Mouse (Mus musculus): ENCODE data around the gene Vps53. TPM values are rescaled to one million over a fixed set of nuclear protein-coding genes. Genes with fewer than 3 reads are reported as not detected.

Gene Vps53
- polyA plus RNA-seq, 1 experiment from 2014 or later: 39.8 TPM

DNA sequence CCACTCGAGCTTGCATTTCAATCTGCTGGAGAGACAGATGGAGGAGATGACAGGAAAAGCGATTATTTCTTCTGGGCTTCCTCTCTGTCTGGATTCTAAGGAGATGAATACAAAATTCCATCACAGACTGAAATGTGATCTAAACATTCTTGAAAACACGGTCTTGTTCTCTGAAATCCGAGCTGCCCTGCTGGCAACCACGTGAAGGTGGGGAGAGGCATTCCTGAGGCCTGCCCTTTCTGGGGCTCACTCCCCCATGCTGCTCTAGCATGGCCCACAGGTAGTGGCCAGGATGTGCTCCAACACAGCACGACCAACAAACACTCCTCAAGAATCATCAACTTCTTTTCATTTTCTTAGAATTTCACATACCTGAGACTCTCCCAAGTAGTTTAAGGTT is 19.2 kb downstream of the Vps53 start:
- H3K27ac ChIP-seq (replicated peaks): peak overlapping the region; percentile 74
- H3K36me3 ChIP-seq (replicated peaks): peaks cover 54% of the 10 kb centered on the region
- no peak overlapping the region for H3K4me3 ChIP-seq
- 51% methylated on average over 6 of the region's 6 CpGs for WGBS
- no peaks in the 10 kb centered on the region for H3K27me3 ChIP-seq (replicated peaks; ENCODE audit: low read depth, poor library complexity, severe bottlenecking)
- DNase-seq (ENCODE audit: low spot score): peak; percentile 32
- H3K9me3 ChIP-seq: no peaks in the 10 kb centered on the region
- peaks cover 12% of the 10 kb centered on the region for H3K4me1 ChIP-seq

DNA sequence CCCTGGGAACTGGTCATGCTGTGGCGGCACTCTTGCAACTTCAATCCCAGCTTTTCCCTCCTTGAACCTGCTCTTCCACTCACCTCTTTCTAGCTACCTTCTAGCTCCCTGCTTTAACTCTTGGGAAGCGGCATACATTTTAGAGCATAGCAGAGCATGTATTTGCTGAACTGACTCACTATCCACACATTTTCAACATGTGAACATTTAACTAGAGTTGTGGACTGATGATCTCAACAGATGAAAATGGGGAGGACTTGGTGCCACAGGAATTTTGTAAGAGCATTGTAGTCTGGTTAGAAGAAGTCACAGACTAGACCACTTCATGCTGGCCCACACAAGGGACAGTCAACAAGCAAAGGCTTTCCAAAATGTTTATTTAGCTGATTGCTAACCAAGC is 21.1 kb downstream of the Vps53 start:
- Histone ChIP-seq H3K9me3 (no peaks in the 10 kb centered on the region), H3K27ac (replicated peaks) (no peak overlapping the region), H3K27me3 (replicated peaks; ENCODE audit: low read depth, poor library complexity, severe bottlenecking) (no peaks in the 10 kb centered on the region), H3K36me3 (replicated peaks) (peaks cover 54% of the 10 kb centered on the region), H3K4me1 (peaks cover 12% of the 10 kb centered on the region), H3K4me3 (no peak overlapping the region)
- no peak for DNase-seq (ENCODE audit: low spot score)
- WGBS: 92% methylated on average over 2 of the region's 2 CpGs

DNA sequence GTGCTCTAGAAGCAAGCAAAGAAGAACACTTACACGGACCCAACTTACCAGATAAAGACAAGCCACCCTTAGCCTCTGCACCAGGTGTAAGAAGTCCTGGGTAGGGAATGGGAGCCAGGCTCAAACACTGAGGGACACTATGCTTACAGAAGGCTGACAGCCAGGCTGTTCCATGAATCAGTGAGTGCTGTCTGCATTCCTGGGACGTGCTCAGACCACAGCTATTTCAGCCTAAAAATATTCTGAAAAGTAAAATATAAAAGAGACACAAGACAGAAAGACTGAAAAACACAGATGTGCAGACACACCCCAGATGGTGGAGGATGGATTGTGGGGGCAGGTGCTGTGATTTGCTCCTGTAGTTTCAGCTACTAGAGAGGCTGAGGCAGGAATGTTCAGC is 24.6 kb downstream of the Vps53 start:
- Histone ChIP-seq H3K9me3 (no peaks in the 10 kb centered on the region), H3K4me1 (peaks cover 2% of the 10 kb centered on the region), H3K27me3 (replicated peaks; ENCODE audit: low read depth, poor library complexity, severe bottlenecking) (no peaks in the 10 kb centered on the region), H3K4me3 (no peak overlapping the region), H3K27ac (replicated peaks) (no peak overlapping the region), H3K36me3 (replicated peaks) (peaks cover 40% of the 10 kb centered on the region)
- WGBS: 91% methylated on average over 2 of the region's 2 CpGs
- DNase-seq (ENCODE audit: low spot score): no peak

DNA sequence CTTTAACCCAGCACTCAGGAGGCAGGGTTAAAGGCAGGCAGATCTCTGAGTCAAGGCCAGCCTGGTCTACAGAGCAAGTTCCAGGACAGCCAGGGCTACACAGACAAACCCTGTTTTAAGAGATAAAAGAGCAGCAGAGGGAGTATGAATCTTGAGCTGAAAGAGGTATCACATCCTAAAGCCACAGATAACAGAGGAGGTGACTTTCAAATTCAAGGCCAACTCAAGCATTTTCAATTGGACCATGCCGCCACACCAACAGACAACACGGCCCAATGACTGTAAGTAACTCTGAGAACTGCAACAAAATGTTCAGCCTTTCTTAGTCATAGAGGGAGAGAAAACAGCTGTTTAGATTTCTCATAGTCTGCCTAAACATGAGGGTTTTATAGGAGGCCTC is 25.2 kb downstream of the Vps53 start:
- Histone ChIP-seq H3K9me3 (no peaks in the 10 kb centered on the region), H3K4me3 (no peak overlapping the region), H3K36me3 (replicated peaks) (peaks cover 33% of the 10 kb centered on the region), H3K4me1 (0 out of 2 replicates have a peak, but pooled peaks cover under 1% of the 10 kb centered on the region), H3K27me3 (replicated peaks; ENCODE audit: low read depth, poor library complexity, severe bottlenecking) (no peaks in the 10 kb centered on the region), H3K27ac (replicated peaks) (no peak overlapping the region)
- 93% methylated on average over 2 of the region's 2 CpGs for WGBS
- DNase-seq (ENCODE audit: low spot score): no peak

DNA sequence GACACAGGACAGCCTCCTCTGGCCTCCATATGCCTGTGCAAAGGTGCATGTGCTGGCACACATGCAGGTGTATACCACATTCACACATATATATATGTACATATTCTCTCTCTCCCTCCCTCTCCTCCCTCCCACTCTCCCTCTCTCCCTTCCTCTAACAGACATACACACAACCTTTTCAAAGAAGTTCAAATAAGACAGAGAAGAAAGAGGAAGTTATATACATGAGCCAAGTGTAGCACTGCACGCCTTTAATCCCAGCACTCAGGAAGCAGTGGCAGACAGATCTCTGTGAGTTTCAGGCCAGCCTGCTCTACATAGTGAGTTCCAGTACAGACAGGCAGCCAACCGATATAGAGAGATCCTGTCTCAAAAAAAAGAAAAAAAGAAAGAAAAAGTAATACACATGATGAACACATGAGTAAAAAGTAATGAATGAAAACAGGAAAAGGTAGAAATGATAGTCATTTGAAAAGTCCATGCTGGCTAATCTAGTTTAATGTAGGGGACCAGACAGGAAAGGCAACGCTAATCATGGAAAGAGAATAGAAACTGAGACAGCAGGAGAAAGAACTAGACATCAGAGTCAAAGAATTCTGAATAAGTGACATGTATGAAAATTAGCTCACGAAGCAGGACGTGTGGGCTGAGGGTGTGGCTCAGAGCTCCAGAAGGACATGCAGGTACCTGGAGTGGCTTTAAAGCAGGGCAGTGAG is 26.1 kb downstream of the Vps53 start:
- no peak for DNase-seq (ENCODE audit: low spot score)
- H3K4me1 ChIP-seq: peaks cover 8% of the 10 kb centered on the region
- no peaks in the 10 kb centered on the region for H3K9me3 ChIP-seq
- 92% methylated on average over 5 of the region's 5 CpGs for WGBS
- H3K36me3 ChIP-seq (replicated peaks): peaks cover 29% of the 10 kb centered on the region
- H3K27ac ChIP-seq (replicated peaks): no peak overlapping the region
- no peak overlapping the region for H3K4me3 ChIP-seq
- H3K27me3 ChIP-seq (replicated peaks; ENCODE audit: low read depth, poor library complexity, severe bottlenecking): no peaks in the 10 kb centered on the region

DNA sequence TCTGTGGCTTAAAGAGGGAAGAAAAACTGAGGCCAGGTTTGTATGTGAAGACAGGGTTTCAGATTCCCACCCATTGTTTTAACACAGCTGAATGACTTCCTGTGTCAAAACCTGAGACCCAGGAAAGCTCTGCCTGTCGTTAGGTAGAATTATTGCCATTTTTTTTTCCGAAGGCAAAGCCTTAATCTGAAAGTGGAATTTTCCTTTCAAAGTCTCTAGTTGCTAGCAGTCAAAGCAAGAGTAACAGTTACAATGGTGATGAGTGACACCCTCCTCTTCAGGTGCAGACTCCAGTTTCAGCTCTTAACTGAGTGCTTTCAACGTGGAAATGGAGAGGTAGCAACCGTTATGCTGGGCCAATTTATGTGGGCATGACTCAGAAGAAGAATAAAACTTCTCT is 28.5 kb downstream of the Vps53 start:
- 68% methylated on average over 4 of the region's 4 CpGs for WGBS
- Histone ChIP-seq H3K27ac (replicated peaks) (no peak overlapping the region), H3K4me1 (peaks cover 13% of the 10 kb centered on the region), H3K4me3 (no peak overlapping the region), H3K9me3 (no peaks in the 10 kb centered on the region), H3K36me3 (replicated peaks) (peaks cover 19% of the 10 kb centered on the region), H3K27me3 (replicated peaks; ENCODE audit: low read depth, poor library complexity, severe bottlenecking) (no peaks in the 10 kb centered on the region)
- DNase-seq (ENCODE audit: low spot score): no peak

DNA sequence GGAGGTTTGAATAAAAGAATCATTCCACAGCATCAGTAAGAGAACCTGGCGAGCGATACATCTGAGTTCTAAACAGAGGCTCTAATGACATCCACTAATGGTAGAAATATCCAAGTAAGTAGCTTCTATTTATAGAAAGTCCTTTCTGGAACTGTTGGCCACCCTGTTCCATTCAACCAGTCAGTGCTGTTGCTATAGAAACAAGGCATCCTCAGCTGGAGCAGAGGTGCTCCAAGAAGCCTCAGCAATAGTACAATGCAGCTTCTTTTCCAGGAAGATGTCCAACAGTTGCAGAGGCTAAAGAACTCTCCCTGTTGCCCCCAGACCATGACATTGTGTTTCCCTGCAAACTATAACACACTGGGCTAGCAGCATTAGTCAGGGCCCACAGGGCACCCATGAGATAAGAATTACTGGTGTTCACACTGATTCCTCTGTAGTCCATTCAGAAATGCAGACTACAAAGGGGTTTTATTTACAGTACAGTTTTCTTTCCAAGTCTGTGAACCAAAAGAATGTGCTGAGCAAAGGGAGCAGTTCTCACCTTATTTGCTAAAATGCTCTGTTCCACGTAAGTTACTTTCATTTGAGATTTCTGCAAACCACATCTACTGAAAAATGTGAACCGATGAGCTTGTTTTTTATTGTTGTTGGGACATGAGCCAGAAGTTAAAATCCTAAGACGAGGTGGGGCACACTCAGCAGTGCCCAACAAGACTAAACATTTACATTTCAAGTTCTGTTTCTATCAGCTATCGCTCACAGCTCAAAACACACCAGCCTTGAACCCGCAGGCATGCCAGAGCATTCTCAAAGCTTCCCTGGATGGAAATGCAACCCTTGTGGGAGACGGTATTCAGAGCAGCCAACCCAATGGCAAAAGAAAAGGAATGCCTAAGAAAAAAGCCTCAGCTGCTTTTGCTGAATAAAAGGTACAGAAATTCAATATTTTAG is 31.1 kb downstream of the Vps53 start:
- 82% methylated on average over 8 of the region's 8 CpGs for WGBS
- Histone ChIP-seq H3K27me3 (replicated peaks; ENCODE audit: low read depth, poor library complexity, severe bottlenecking) (no peaks in the 10 kb centered on the region), H3K27ac (replicated peaks) (no peak overlapping the region), H3K4me3 (no peak overlapping the region), H3K36me3 (replicated peaks) (peaks cover 12% of the 10 kb centered on the region; the same call in 1 of the 2 replicates), H3K4me1 (peaks cover 13% of the 10 kb centered on the region), H3K9me3 (no peaks in the 10 kb centered on the region)
- no peak for DNase-seq (ENCODE audit: low spot score)

DNA sequence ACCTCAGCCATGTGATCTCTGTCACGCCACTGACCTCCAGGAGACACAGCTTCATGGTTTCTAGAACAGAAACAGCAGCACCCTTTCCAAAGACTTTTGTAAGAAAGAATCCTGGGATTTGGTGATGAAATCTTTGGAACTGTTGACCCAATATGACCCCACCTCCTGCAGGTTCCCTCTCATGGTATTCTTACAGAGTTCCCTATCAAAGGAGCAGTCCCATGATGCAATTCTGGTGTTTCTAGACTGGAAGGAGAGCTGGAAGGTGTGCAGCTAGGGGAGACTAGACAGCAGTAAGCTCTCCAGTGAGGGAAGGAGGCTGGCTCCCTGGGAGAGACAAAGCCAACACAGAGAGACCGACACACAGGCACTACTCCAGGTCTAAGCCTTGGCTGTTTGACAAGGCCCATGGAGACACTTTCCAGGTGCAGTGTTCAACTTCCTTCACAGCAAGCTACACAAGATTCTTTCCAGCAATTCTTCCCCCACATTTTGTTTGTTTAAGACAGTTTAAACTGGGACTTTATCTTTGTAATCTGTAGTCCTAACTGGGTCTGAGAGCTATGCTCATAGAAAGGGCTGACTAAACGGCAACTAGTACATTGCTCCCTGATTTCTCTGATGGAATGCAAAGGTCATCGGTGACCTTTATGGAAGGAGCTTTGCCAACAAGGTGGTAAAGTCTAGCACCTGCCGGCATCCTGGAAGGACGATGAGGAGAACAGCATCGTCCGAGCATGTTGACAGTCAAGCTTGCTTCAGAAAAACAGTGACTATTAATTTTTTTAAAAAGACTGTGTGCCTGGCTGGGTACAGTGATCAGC is 33.0 kb downstream of the Vps53 start:
- 86% methylated on average over 8 of the region's 8 CpGs for WGBS

DNA sequence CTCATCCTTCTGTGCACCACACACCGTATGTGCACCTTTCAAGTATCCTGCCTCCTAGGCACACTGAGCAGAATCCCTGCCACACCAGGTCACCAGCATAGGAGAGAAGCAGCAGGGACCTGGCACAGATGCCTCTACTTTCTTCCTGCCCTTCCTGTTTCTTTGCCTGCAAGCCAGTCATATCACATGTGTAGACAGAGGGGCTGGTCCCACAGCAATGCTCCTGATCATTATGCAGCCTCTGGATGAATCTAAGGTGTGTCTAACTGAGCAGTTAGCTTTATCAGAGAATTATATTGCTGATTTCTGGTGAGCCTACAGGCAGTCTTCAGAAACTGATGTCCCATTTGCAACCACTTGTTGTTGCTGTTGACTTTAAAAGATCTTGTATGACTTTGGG is 34.3 kb downstream of the Vps53 start:
- WGBS: 95% methylated on average over 1 of the region's 1 CpGs
- Histone ChIP-seq H3K4me3 (no peak overlapping the region), H3K27ac (replicated peaks) (no peak overlapping the region), H3K27me3 (replicated peaks; ENCODE audit: low read depth, poor library complexity, severe bottlenecking) (no peaks in the 10 kb centered on the region), H3K9me3 (no peaks in the 10 kb centered on the region), H3K36me3 (replicated peaks) (peaks cover 12% of the 10 kb centered on the region; the same call in 1 of the 2 replicates), H3K4me1 (peaks cover 13% of the 10 kb centered on the region)
- no peak for DNase-seq (ENCODE audit: low spot score)

More for the DNA sequence above, 33.0 kb downstream of the Vps53 start:
- DNase-seq (ENCODE audit: low spot score): no peak
- H3K9me3 ChIP-seq: no peaks in the 10 kb centered on the region
- H3K4me3 ChIP-seq: no peak overlapping the region
- H3K36me3 ChIP-seq (replicated peaks): peaks cover 12% of the 10 kb centered on the region; the same call in 1 of the 2 replicates
- H3K27me3 ChIP-seq (replicated peaks; ENCODE audit: low read depth, poor library complexity, severe bottlenecking): no peaks in the 10 kb centered on the region
- H3K27ac ChIP-seq (replicated peaks): no peak overlapping the region
- H3K4me1 ChIP-seq: peaks cover 13% of the 10 kb centered on the region

DNA sequence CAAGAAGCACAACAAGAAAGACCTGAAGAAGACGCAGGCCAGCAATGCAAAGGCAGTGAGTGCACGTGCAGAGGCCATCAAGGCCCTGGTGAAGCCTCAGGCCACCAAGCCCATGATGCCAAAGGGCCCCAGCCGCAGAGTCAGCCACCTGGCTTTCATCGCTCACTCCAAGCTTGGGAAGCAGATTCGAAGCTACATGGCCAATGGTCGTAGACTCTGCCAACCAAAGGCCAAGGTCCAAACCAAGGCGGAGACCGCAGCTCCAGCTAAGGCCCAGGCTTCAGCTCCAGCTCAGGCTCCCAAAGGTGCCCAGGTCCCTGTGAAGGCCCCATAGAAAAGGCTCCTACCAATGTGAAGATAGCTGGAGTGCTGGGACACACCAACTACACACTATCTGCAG is 35.1 kb downstream of the Vps53 start:
- H3K27ac ChIP-seq (replicated peaks): no peak overlapping the region
- DNase-seq (ENCODE audit: low spot score): no peak
- WGBS: 94% methylated on average over 8 of the region's 8 CpGs
- H3K9me3 ChIP-seq: no peaks in the 10 kb centered on the region
- H3K4me3 ChIP-seq: no peak overlapping the region
- peaks cover 13% of the 10 kb centered on the region for H3K4me1 ChIP-seq
- H3K27me3 ChIP-seq (replicated peaks; ENCODE audit: low read depth, poor library complexity, severe bottlenecking): no peaks in the 10 kb centered on the region
- peaks cover 9% of the 10 kb centered on the region; the same call in 1 of the 2 replicates for H3K36me3 ChIP-seq (replicated peaks)

DNA sequence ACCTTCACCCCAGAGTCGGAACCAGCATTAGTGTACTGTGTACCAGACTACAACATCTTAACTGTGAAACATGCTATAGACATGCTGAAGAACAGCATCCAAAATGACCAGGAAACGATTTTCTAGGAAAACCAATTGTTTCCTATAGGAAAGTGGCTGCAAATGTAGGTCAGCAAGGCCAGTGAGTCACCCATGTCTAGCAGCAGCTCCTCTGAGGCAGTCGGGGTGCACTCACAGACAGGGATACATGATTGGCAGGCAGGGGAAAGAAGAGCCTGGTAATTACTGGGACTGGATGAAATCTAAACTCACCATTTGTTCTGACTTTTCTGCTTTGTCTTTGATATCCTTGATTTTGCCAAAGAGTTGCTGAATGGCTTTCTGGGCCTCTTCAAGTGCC is 41.5 kb downstream of the Vps53 start:
- Histone ChIP-seq H3K4me1 (no peaks in the 10 kb centered on the region), H3K27ac (replicated peaks) (no peak overlapping the region), H3K36me3 (replicated peaks) (peaks cover 46% of the 10 kb centered on the region), H3K4me3 (no peak overlapping the region), H3K9me3 (no peaks in the 10 kb centered on the region), H3K27me3 (replicated peaks; ENCODE audit: low read depth, poor library complexity, severe bottlenecking) (no peaks in the 10 kb centered on the region)
- no peak for DNase-seq (ENCODE audit: low spot score)
- WGBS: 79% methylated on average over 3 of the region's 3 CpGs
